Mouse (Mus musculus): Measurements from ENCODE around the gene Iqcd. TPM values are rescaled to one million over a fixed set of nuclear protein-coding genes. Genes with fewer than 3 reads are reported as not detected.

The Iqcd gene
- polyA plus RNA-seq, 1 experiment from 2014 or later, result 1.7 TPM

DNA sequence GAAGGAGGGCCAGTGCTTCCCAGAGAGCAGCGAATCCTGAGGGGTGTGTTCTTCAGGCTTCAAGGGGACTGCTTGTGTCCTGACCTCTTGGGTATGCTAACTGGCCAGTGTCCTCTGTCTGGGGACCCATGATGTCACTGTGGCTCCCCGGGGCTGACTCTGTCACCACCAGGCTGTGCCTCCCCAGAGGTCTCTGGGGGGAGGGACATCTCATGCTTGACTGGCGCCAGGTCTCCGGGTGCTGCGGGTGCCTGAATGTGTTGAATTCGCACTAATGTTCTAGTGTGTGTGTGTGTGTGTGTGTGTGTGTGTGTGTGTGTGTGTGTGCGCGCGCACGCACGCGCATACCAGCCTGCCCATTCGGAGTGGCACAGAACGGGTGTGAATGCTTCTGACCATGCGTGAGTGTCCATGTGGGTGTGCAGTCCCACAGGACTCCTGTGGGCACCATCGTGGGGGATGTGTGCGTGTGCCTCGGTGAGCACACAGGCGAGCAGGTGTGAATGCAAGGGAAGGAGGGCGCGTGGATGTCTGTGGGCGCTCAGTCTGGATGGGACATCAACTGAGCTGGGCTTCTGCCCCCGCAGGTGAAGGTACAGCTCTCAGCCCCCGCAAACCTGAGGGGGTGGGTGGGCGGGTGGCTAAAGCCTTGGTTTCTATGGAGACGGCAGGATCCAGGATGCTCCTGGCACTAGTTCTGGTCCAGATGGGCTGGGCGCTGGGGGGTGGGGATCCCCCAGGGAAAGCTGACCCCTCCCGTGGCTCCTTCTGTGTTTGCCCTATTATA is 64.3 kb downstream of the Iqcd start:
- Histone ChIP-seq H3K36me3 (ENCODE audit: insufficient read depth, low read length) (no peaks in the 10 kb centered on the region), H3K4me2 (replicated peaks; ENCODE audit: low read depth, low read length) (no peak overlapping the region), H3K4me1 (ENCODE audit: insufficient read depth, low read depth, low read length) (peaks cover 6% of the 10 kb centered on the region), H3K4me3 (ENCODE audit: low read depth, low read length) (no peak overlapping the region), H3K9me3 (ENCODE audit: low read length) (no peaks in the 10 kb centered on the region), H3K9ac (replicated peaks; ENCODE audit: low read depth) (no peak overlapping the region), H3K27ac (ENCODE audit: low read length) (no peak overlapping the region), H3K27me3 (replicated peaks; ENCODE audit: insufficient read depth, low read length) (peaks cover 25% of the 10 kb centered on the region)
- no peak for DNase-seq (ENCODE audit: low spot score)
- no peak for ATAC-seq
- WGBS, result 80% methylated on average over 27 of the region's 28 CpGs
- no peak for TF ChIP-seq EP300 (IDR thresholded peaks at IDR 0.05)
- no peak for TF ChIP-seq CTCF (IDR thresholded peaks at IDR 0.05)

DNA sequence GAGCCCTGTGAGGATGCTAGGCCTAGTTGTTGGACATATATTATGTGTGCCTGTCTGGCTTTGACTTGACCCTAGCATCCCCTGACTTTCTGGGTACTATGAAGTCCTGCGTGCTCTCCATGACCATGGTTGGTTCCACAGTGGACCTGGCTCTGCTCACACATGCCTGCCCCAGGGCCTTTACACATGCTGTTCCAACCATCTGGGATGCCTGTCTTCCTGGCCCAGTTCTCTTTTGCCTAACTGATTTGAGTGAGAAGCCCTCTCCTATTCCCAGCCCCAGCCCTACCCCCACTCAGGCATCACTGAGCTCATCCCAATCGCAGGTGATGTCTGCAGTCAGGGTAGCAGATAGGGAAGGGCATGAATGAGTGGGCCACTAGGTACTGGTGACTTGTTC is 65.1 kb downstream of the Iqcd start:
- ATAC-seq, result no peak
- Histone ChIP-seq H3K27ac (ENCODE audit: low read length) (no peak overlapping the region), H3K27me3 (replicated peaks; ENCODE audit: insufficient read depth, low read length) (peaks cover 18% of the 10 kb centered on the region), H3K9me3 (ENCODE audit: low read length) (no peaks in the 10 kb centered on the region), H3K36me3 (ENCODE audit: insufficient read depth, low read length) (no peaks in the 10 kb centered on the region), H3K9ac (replicated peaks; ENCODE audit: low read depth) (no peak overlapping the region), H3K4me3 (ENCODE audit: low read depth, low read length) (no peak overlapping the region), H3K4me1 (ENCODE audit: insufficient read depth, low read depth, low read length) (no peaks in the 10 kb centered on the region), H3K4me2 (replicated peaks; ENCODE audit: low read depth, low read length) (no peak overlapping the region)
- no peak for TF ChIP-seq EP300 (IDR thresholded peaks at IDR 0.05)
- TF ChIP-seq CTCF (IDR thresholded peaks at IDR 0.05), result no peak
- no peak for DNase-seq (ENCODE audit: low spot score)
- 89% methylated on average over 2 of the region's 2 CpGs for WGBS

DNA sequence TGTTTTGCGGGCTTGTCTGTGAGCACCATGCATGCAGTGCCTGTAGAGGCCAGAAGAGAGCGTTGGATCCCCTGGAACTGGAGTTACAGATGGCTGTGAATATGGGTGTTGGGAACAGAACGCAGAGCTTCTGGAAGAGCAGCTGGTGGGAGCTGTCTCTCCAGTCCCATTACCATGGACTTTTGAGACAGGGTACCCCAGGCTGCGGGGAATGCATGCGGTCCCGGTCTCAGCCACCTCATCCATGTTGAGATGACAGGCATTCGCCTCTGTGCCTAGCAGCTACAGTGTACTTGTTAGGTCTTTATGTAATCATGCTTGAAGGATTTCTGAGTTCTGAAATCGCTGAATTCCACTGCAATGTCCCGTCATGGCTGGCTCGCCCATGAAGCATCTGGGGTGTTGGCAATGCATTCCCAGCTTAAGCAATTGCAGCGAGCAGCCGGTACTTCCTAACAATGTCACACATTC is 67.5 kb downstream of the Iqcd start:
- WGBS, result 58% methylated on average over 12 of the region's 12 CpGs
- H3K9ac ChIP-seq (replicated peaks; ENCODE audit: low read depth), result no peak overlapping the region
- H3K4me2 ChIP-seq (replicated peaks; ENCODE audit: low read depth, low read length), result no peak overlapping the region
- DNase-seq (ENCODE audit: low spot score) (peak; percentile 78), ATAC-seq (peak; percentile 78)
- no peak for TF ChIP-seq EP300 (IDR thresholded peaks at IDR 0.05)
- peak; percentile 20; the same call in 1 of the 2 replicates for TF ChIP-seq CTCF (IDR thresholded peaks at IDR 0.05)
- H3K4me1 ChIP-seq (ENCODE audit: insufficient read depth, low read depth, low read length), result no peaks in the 10 kb centered on the region
- H3K27ac ChIP-seq (ENCODE audit: low read length), result no peak overlapping the region
- 0 out of 2 replicates have a peak, but pooled peaks cover 1% of the 10 kb centered on the region for H3K27me3 ChIP-seq (replicated peaks; ENCODE audit: insufficient read depth, low read length)
- no peak overlapping the region for H3K4me3 ChIP-seq (ENCODE audit: low read depth, low read length)
- H3K9me3 ChIP-seq (ENCODE audit: low read length), result no peaks in the 10 kb centered on the region
- no peaks in the 10 kb centered on the region for H3K36me3 ChIP-seq (ENCODE audit: insufficient read depth, low read length)

Other genes with a start within 250 kb of the Iqcd start
- gene Lhx5, start 157.3 kb upstream of the Iqcd start, polyA plus RNA-seq (2015; fragmentation: Nextera tagmentation; extraction: Ambion mirVana), result not detected in 2 replicates
- gene Sdsl, start 116.2 kb upstream of the Iqcd start, polyA plus RNA-seq (2015; fragmentation: Nextera tagmentation; extraction: Ambion mirVana), result 1.7 and 1.8 TPM in 2 replicates
- not detected in 2 replicates for gene Sds, start 112.5 kb upstream of the Iqcd start, polyA plus RNA-seq (2015; fragmentation: Nextera tagmentation; extraction: Ambion mirVana)
- 63.1 and 69.2 TPM in 2 replicates for gene Plbd2, start 85.4 kb upstream of the Iqcd start, polyA plus RNA-seq (2015; fragmentation: Nextera tagmentation; extraction: Ambion mirVana)
- gene Slc8b1, start 77.8 kb upstream of the Iqcd start, polyA plus RNA-seq (2015; fragmentation: Nextera tagmentation; extraction: Ambion mirVana), result 12.1 and 14.7 TPM in 2 replicates
- 17.5 and 19.7 TPM in 2 replicates for gene Tpcn1, start 343 bp upstream of the Iqcd start, polyA plus RNA-seq (2015; fragmentation: Nextera tagmentation; extraction: Ambion mirVana)
- 9.9 and 10.0 TPM in 2 replicates for gene Rita1, start 23.6 kb downstream of the Iqcd start, polyA plus RNA-seq (2015; fragmentation: Nextera tagmentation; extraction: Ambion mirVana)
- gene Ddx54, start 23.7 kb downstream of the Iqcd start, polyA plus RNA-seq (2015; fragmentation: Nextera tagmentation; extraction: Ambion mirVana), result 24.9 and 25.4 TPM in 2 replicates
- 1.3 and 2.0 TPM in 2 replicates for gene Cfap73, start 45.2 kb downstream of the Iqcd start, polyA plus RNA-seq (2015; fragmentation: Nextera tagmentation; extraction: Ambion mirVana)
- not detected in 2 replicates for gene Rasal1, start 59.8 kb downstream of the Iqcd start, polyA plus RNA-seq (2015; fragmentation: Nextera tagmentation; extraction: Ambion mirVana)
- gene Dtx1, start 122.9 kb downstream of the Iqcd start, polyA plus RNA-seq (2015; fragmentation: Nextera tagmentation; extraction: Ambion mirVana), result 0.48 and 0.70 TPM in 2 replicates
- 0.21 and 0.31 TPM in 2 replicates for gene Oas2, start 160.8 kb downstream of the Iqcd start, polyA plus RNA-seq (2015; fragmentation: Nextera tagmentation; extraction: Ambion mirVana)
- gene Oas3, start 188.6 kb downstream of the Iqcd start, polyA plus RNA-seq (2015; fragmentation: Nextera tagmentation; extraction: Ambion mirVana), result 0.20 and 0.31 TPM in 2 replicates
- gene Oas1e, start 206.5 kb downstream of the Iqcd start, polyA plus RNA-seq (2015; fragmentation: Nextera tagmentation; extraction: Ambion mirVana), result 0.30 and 0.60 TPM in 2 replicates
- 1.5 and 1.7 TPM in 2 replicates for gene Oas1c, start 223.5 kb downstream of the Iqcd start, polyA plus RNA-seq (2015; fragmentation: Nextera tagmentation; extraction: Ambion mirVana)